Mouse (Mus musculus) lung, postnatal 0 days (tissue): ENCODE data around the gene Rnf144a. TPM values are rescaled to one million over a fixed set of nuclear protein-coding genes. Genes with fewer than 3 reads are reported as not detected.

ENCODE experiments used
- ATAC-seq: fragments of 200-750 bp; cut with Nextera tagmentation; 2 replicates; pipeline ENCODE4 v1.8.0; 2017; ENCODE audit warnings: moderate library complexity
- DNase-seq: peaks from one replicate; pipeline ENCODE4 v3.0.0-alpha.2; 2016; ENCODE audit warnings: low spot score
- H3K27ac ChIP-seq: fragments of 300-500 bp; sonication (generic); 2 replicates; pipeline ENCODE4 v1.5.1; 2014; ENCODE audit warnings: antibody characterized with exemption, mild to moderate bottlenecking, low read length, mixed read lengths
- H3K27me3 ChIP-seq: fragments of 300-500 bp; sonication (generic); replicated peaks from 2 replicates; pipeline ENCODE4 v1.6.1; 2014; ENCODE audit warnings: low read length, mixed read lengths; ENCODE audit not compliant: insufficient read depth
- H3K36me3 ChIP-seq: fragments of 300-500 bp; sonication (generic); 2 replicates; pipeline ENCODE4 v1.6.1; 2014; ENCODE audit warnings: low read length, mixed read lengths; ENCODE audit not compliant: insufficient read depth
- H3K4me1 ChIP-seq: fragments of 300-500 bp; sonication (generic); 2 replicates; pipeline ENCODE4 v1.6.1; 2014; ENCODE audit warnings: antibody characterized with exemption, low read depth, low read length, mixed read lengths; ENCODE audit not compliant: insufficient read depth
- H3K4me2 ChIP-seq: fragments of 300-500 bp; sonication (generic); replicated peaks from 2 replicates; pipeline ENCODE4 v1.6.1; 2014; ENCODE audit warnings: low read depth, mild to moderate bottlenecking, low read length, moderate library complexity, mixed read lengths
- H3K4me3 ChIP-seq: fragments of 300-500 bp; sonication (generic); 2 replicates; pipeline ENCODE4 v1.5.1; 2014; ENCODE audit warnings: low read depth, low read length
- H3K9ac ChIP-seq: fragments of 300-500 bp; sonication (generic); replicated peaks from 2 replicates; pipeline ENCODE4 v1.6.1; 2014; ENCODE audit warnings: low read depth, mild to moderate bottlenecking
- H3K9me3 ChIP-seq: fragments of 300-500 bp; sonication (generic); 2 replicates; pipeline ENCODE4 v1.6.1; 2016; ENCODE audit warnings: low read length, mixed read lengths
- CTCF ChIP-seq: IDR thresholded peaks from 2 replicates; pipeline ENCODE4 v1.5.1; 2016; ENCODE audit warnings: antibody characterized with exemption, mild to moderate bottlenecking
- EP300 ChIP-seq: IDR thresholded peaks from 2 replicates; pipeline ENCODE4 v1.6.1; 2016; ENCODE audit warnings: antibody characterized with exemption, mild to moderate bottlenecking, control low read depth
- WGBS: fragments of 180-500 bp; shearing (Covaris S2); extraction: QIAGEN DNeasy Blood & Tissue Kit; methylation state at CpG from one replicate; pipeline ENCODE4 v1.1.7; 2014; 5-methylcytosine and 5-hydroxymethylcytosine counted together
- polyA plus RNA-seq: library from polyadenylated mRNA; unstranded; fragments of >200 nt; fragmentation: Nextera tagmentation; extraction: Ambion mirVana; gene quantifications from 2 replicates; pipeline ENCODE4 v1.2.1, GENCODE M21; 2015

Rnf144a gene
- polyA plus RNA-seq, 1 experiment from 2014 or later, result 69.6 TPM

- H3K27ac ChIP-seq, result peak overlapping the region; percentile 81; the same call in 1 of the 2 replicates
- H3K9me3 ChIP-seq, result no peaks in the 10 kb centered on the region
- peak; percentile 71 for DNase-seq
- no peak overlapping the region for H3K4me3 ChIP-seq
- WGBS, result 61% methylated on average over 2 of the region's 2 CpGs
- ATAC-seq, result peak; percentile 8
- H3K9ac ChIP-seq, result no peak overlapping the region
- H3K36me3 ChIP-seq, result no peaks in the 10 kb centered on the region
- no peaks in the 10 kb centered on the region for H3K27me3 ChIP-seq
- H3K4me1 ChIP-seq, result peaks cover 17% of the 10 kb centered on the region; the same call in 1 of the 2 replicates
- H3K4me2 ChIP-seq, result no peak overlapping the region
- TF ChIP-seq CTCF (no peak), EP300 (peak; percentile 26; the same call in 1 of the 2 replicates)
Measured at GRCm38 (mm10) chr12:26367361-26367760, 47.7 kb downstream of the Rnf144a start.

GRCm38 (mm10) chr12:26366372-26366771, 48.7 kb downstream of the Rnf144a start:
- no peak overlapping the region for H3K4me2 ChIP-seq
- 59% methylated on average over 4 of the region's 4 CpGs for WGBS
- no peak overlapping the region for H3K4me3 ChIP-seq
- no peaks in the 10 kb centered on the region for H3K36me3 ChIP-seq
- peaks cover 17% of the 10 kb centered on the region; the same call in 1 of the 2 replicates for H3K4me1 ChIP-seq
- no peaks in the 10 kb centered on the region for H3K9me3 ChIP-seq
- H3K27ac ChIP-seq, result peak overlapping the region; percentile 81
- TF ChIP-seq EP300 (no peak), CTCF (no peak)
- DNase-seq, result peak; percentile 72
- H3K27me3 ChIP-seq, result no peaks in the 10 kb centered on the region
- ATAC-seq, result peak; percentile 84
- no peak overlapping the region for H3K9ac ChIP-seq

- ATAC-seq (peak; percentile 95), DNase-seq (peak; percentile 96)
- no peak overlapping the region for H3K4me3 ChIP-seq
- H3K27ac ChIP-seq, result peak overlapping the region; percentile 81
- no peak overlapping the region for H3K4me2 ChIP-seq
- H3K9me3 ChIP-seq, result no peaks in the 10 kb centered on the region
- H3K9ac ChIP-seq, result no peak overlapping the region
- H3K36me3 ChIP-seq, result no peaks in the 10 kb centered on the region
- no peaks in the 10 kb centered on the region for H3K27me3 ChIP-seq
- H3K4me1 ChIP-seq, result peaks cover 17% of the 10 kb centered on the region; the same call in 1 of the 2 replicates
- peak; percentile 83 for TF ChIP-seq EP300
- peak; percentile 38; the same call in 1 of the 2 replicates for TF ChIP-seq CTCF
- 54% methylated on average over 3 of the region's 3 CpGs for WGBS
Measured at GRCm38 (mm10) chr12:26365531-26366315, 49.3 kb downstream of the Rnf144a start.

- no peak overlapping the region for H3K4me3 ChIP-seq
- H3K4me1 ChIP-seq, result peaks cover 17% of the 10 kb centered on the region; the same call in 1 of the 2 replicates
- H3K4me2 ChIP-seq, result no peak overlapping the region
- no peak for DNase-seq
- H3K27me3 ChIP-seq, result no peaks in the 10 kb centered on the region
- TF ChIP-seq CTCF, result no peak
- no peak for TF ChIP-seq EP300
- no peak overlapping the region for H3K9ac ChIP-seq
- H3K27ac ChIP-seq, result no peak overlapping the region; the same call in 1 of the 2 replicates
- no peaks in the 10 kb centered on the region for H3K36me3 ChIP-seq
- no peak for ATAC-seq
- WGBS, result 68% methylated on average over 5 of the region's 5 CpGs
- no peaks in the 10 kb centered on the region for H3K9me3 ChIP-seq
Measured at GRCm38 (mm10) chr12:26364822-26365221, 50.2 kb downstream of the Rnf144a start.

- H3K27ac ChIP-seq, result peak overlapping the region; percentile 22; the same call in 1 of the 2 replicates
- H3K9ac ChIP-seq, result no peak overlapping the region
- H3K27me3 ChIP-seq, result no peaks in the 10 kb centered on the region
- H3K4me1 ChIP-seq, result peaks cover 9% of the 10 kb centered on the region; the same call in 1 of the 2 replicates
- 54% methylated on average over 10 of the region's 10 CpGs for WGBS
- DNase-seq (peak; percentile 80), ATAC-seq (peak; percentile 47)
- no peaks in the 10 kb centered on the region for H3K36me3 ChIP-seq
- TF ChIP-seq CTCF, result no peak
- TF ChIP-seq EP300, result peak; percentile 75
- H3K4me2 ChIP-seq, result no peak overlapping the region
- no peaks in the 10 kb centered on the region for H3K9me3 ChIP-seq
- H3K4me3 ChIP-seq, result no peak overlapping the region
Measured at GRCm38 (mm10) chr12:26360946-26361523, 54.0 kb downstream of the Rnf144a start.

GRCm38 (mm10) chr12:26359817-26360216, 55.2 kb downstream of the Rnf144a start:
- Histone ChIP-seq H3K4me2 (no peak overlapping the region), H3K4me1 (peaks cover 3% of the 10 kb centered on the region; the same call in 1 of the 2 replicates), H3K9ac (no peak overlapping the region), H3K36me3 (no peaks in the 10 kb centered on the region), H3K27ac (peak overlapping the region; percentile 28; the same call in 1 of the 2 replicates), H3K27me3 (no peaks in the 10 kb centered on the region), H3K9me3 (no peaks in the 10 kb centered on the region), H3K4me3 (no peak overlapping the region)
- TF ChIP-seq EP300, result peak; percentile 47; the same call in 1 of the 2 replicates
- TF ChIP-seq CTCF, result no peak
- DNase-seq, result peak; percentile 63
- peak; percentile 59 for ATAC-seq
- WGBS, result 45% methylated on average over 5 of the region's 5 CpGs
